Mouse (Mus musculus): ENCODE data around the gene Tbc1d20. TPM values are rescaled to one million over a fixed set of nuclear protein-coding genes. Genes with fewer than 3 reads are reported as not detected.

The Tbc1d20 gene
- polyA plus RNA-seq, 1 experiment: 32.3 TPM

DNA sequence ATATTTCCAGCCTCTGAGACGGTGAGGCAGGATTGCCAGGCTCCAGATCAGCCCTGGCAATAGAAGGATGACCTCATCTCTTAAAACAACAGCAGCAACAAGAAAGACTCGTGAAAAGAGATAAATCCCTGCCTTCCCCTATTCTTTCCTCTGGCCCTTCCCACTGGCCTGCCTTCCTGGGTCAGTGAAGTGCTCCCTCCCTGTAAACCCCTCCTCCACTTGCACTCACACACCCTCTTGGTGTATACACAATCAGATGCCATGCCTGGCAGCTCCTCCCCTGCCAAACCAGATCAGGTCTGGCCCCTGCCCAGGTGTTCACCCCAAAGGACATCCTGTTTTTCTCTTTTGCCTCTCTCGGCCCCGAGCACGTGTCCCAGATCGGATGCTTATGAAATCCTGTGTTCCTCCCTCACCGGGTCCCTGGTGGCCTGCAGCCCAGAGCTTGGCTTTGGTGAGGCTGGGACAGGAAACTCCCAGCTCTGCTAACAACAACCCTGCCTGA is 66.7 kb downstream of the Tbc1d20 start:
- Histone ChIP-seq H3K9ac (ENCODE audit: low read depth, poor library complexity, severe bottlenecking) (no peak overlapping the region), H3K27ac (ENCODE audit: insufficient read depth, low read length) (no peak overlapping the region), H3K27me3 (ENCODE audit: control insufficient read depth, insufficient read depth, low read length, poor library complexity, severe bottlenecking) (no peaks in the 10 kb centered on the region), H3K36me3 (ENCODE audit: control insufficient read depth, insufficient read depth, low read length, poor library complexity, severe bottlenecking) (no peaks in the 10 kb centered on the region), H3K4me3 (ENCODE audit: low read depth, low read length) (no peak overlapping the region), H3K4me1 (ENCODE audit: control insufficient read depth, insufficient read depth, low read length) (peaks cover 3% of the 10 kb centered on the region), H3K9me3 (replicated peaks; ENCODE audit: control insufficient read depth, insufficient read depth, low read length, poor library complexity, severe bottlenecking) (no peaks in the 10 kb centered on the region)
- TF ChIP-seq EP300 (IDR thresholded peaks at IDR 0.05; ENCODE audit: insufficient read depth, low read depth, low read length): no peak
- TF ChIP-seq POLR2A (IDR thresholded peaks at IDR 0.05; ENCODE audit: insufficient read depth, low read length): no peak
- TF ChIP-seq CTCF (IDR thresholded peaks at IDR 0.05; ENCODE audit: low read depth, low read length): no peak

- Histone ChIP-seq H3K27ac (ENCODE audit: insufficient read depth, low read length) (no peak overlapping the region), H3K4me3 (ENCODE audit: low read depth, low read length) (no peak overlapping the region), H3K4me1 (ENCODE audit: control insufficient read depth, insufficient read depth, low read length) (peaks cover 5% of the 10 kb centered on the region), H3K9me3 (replicated peaks; ENCODE audit: control insufficient read depth, insufficient read depth, low read length, poor library complexity, severe bottlenecking) (no peaks in the 10 kb centered on the region), H3K27me3 (ENCODE audit: control insufficient read depth, insufficient read depth, low read length, poor library complexity, severe bottlenecking) (no peaks in the 10 kb centered on the region), H3K9ac (ENCODE audit: low read depth, poor library complexity, severe bottlenecking) (no peak overlapping the region), H3K36me3 (ENCODE audit: control insufficient read depth, insufficient read depth, low read length, poor library complexity, severe bottlenecking) (no peaks in the 10 kb centered on the region)
- no peak for TF ChIP-seq CTCF (IDR thresholded peaks at IDR 0.05; ENCODE audit: low read depth, low read length)
- no peak for TF ChIP-seq EP300 (IDR thresholded peaks at IDR 0.05; ENCODE audit: insufficient read depth, low read depth, low read length)
These were observed 67.6 kb downstream of the Tbc1d20 start for GRCm38 (mm10) chr2:152361193-152361592.

Other genes starting within 250 kb of the Tbc1d20 start
- gene Scrt2, start 212.3 kb upstream of the Tbc1d20 start, polyA plus RNA-seq (2011; ENCODE audit: insufficient read depth, insufficient read length, low read depth, missing spikeins): 0.18 and 0.32 TPM in 2 replicates
- gene Srxn1, start 188.3 kb upstream of the Tbc1d20 start, polyA plus RNA-seq (2011; ENCODE audit: insufficient read depth, insufficient read length, low read depth, missing spikeins): 18.1 TPM in 2 replicates
- 8.3 and 8.5 TPM in 2 replicates for gene Tcf15, start 150.3 kb upstream of the Tbc1d20 start, polyA plus RNA-seq (2011; ENCODE audit: insufficient read depth, insufficient read length, low read depth, missing spikeins)
- 258 and 280 TPM in 2 replicates for gene Csnk2a1, start 67.0 kb upstream of the Tbc1d20 start, polyA plus RNA-seq (2011; ENCODE audit: insufficient read depth, insufficient read length, low read depth, missing spikeins)
- gene Rbck1, start 38.8 kb downstream of the Tbc1d20 start, polyA plus RNA-seq (2011; ENCODE audit: insufficient read depth, insufficient read length, low read depth, missing spikeins): 86.7 and 89.1 TPM in 2 replicates
- 11.4 and 12.3 TPM in 2 replicates for gene Trib3, start 50.2 kb downstream of the Tbc1d20 start, polyA plus RNA-seq (2011; ENCODE audit: insufficient read depth, insufficient read length, low read depth, missing spikeins)
- gene Nrsn2, start 82.8 kb downstream of the Tbc1d20 start, polyA plus RNA-seq (2011; ENCODE audit: insufficient read depth, insufficient read length, low read depth, missing spikeins): 1.1 TPM in 1 of 2 replicates, not detected in the other
- gene Sox12, start 104.2 kb downstream of the Tbc1d20 start, polyA plus RNA-seq (2011; ENCODE audit: insufficient read depth, insufficient read length, low read depth, missing spikeins): 27.5 and 31.3 TPM in 2 replicates
- gene Zcchc3, start 121.2 kb downstream of the Tbc1d20 start, polyA plus RNA-seq (2011; ENCODE audit: insufficient read depth, insufficient read length, low read depth, missing spikeins): 26.7 and 30.6 TPM in 2 replicates
- gene 6820408C15Rik, start 121.8 kb downstream of the Tbc1d20 start, polyA plus RNA-seq (2011; ENCODE audit: insufficient read depth, insufficient read length, low read depth, missing spikeins): not detected in 2 replicates
- gene Defb23, start 170.8 kb downstream of the Tbc1d20 start, polyA plus RNA-seq (2011; ENCODE audit: insufficient read depth, insufficient read length, low read depth, missing spikeins): not detected in 2 replicates
- not detected in 2 replicates for gene Defb20, start 183.2 kb downstream of the Tbc1d20 start, polyA plus RNA-seq (2011; ENCODE audit: insufficient read depth, insufficient read length, low read depth, missing spikeins)
- gene Defb22, start 196.3 kb downstream of the Tbc1d20 start, polyA plus RNA-seq (2011; ENCODE audit: insufficient read depth, insufficient read length, low read depth, missing spikeins): not detected in 2 replicates
- not detected in 2 replicates for gene Defb26, start 217.9 kb downstream of the Tbc1d20 start, polyA plus RNA-seq (2011; ENCODE audit: insufficient read depth, insufficient read length, low read depth, missing spikeins)
- gene Defb28, start 224.4 kb downstream of the Tbc1d20 start, polyA plus RNA-seq (2011; ENCODE audit: insufficient read depth, insufficient read length, low read depth, missing spikeins): not detected in 2 replicates
- not detected in 2 replicates for gene Defb29, start 246.3 kb downstream of the Tbc1d20 start, polyA plus RNA-seq (2011; ENCODE audit: insufficient read depth, insufficient read length, low read depth, missing spikeins)

Measured in ES-Bruce4 (cell line).